Mouse (Mus musculus) erythroblast, embryonic 14.5 days (primary cell): ENCODE results near the gene Rnf4.

Experiments
- GATA1 ChIP-seq: IDR thresholded peaks from 2 replicates; pipeline ENCODE4 v1.6.1; 2012; ENCODE audit warnings: low read length, inconsistent platforms, mixed read lengths
- TAL1 ChIP-seq: IDR thresholded peaks from 3 replicates; pipeline ENCODE4 v1.6.1; 2012; ENCODE audit warnings: low read length, inconsistent platforms, mixed read lengths

- no peak for TF ChIP-seq GATA1
- no peak for TF ChIP-seq TAL1
Observed at GRCm38 (mm10) chr5:34298061-34298460, 38.0 kb upstream of the Rnf4 start.
